Comparison of ENCODE assay signal across 10 mouse cellular contexts in the genomic region with DNA sequence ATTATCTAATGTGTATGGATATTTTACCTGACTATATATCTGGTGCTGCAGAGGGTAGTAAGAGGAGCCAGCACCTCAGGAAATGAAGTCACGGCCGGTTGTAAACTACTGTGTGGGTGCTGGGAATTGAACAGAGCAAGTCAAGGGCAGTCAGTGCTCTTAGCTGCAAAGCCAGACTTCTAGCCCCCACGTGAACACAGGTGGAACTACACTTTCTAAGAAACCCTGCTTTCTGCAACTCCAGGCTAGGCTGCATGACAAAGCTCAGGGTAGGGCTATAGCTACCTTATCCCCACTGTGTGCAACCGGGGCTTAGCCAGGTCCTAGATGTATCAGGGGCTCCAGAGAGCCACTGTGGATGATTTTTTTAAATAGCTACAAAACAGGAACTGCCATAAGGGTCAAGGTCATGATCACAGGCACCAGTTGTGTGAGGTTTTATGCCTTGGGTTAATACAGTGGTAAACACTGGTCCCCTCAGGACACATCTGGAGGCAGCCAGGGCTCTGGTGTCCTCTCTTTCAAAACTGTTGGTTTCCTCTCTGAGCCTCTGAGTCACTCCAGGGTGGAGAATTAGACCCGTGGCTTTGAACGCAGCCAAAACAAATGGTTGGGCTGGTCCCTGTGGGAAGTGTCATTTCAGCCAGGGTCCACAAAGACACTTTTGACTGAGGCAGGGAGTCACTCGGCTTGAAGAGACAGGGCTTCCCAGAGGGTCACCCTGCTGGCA.
DNase-seq lines count a peak whose midpoint lies in the region; ATAC-seq lines count a peak whose summit lies in the region.
"Had no signal": no experiment of that assay in that cellular context is flagged by ENCODE, and none has a peak within 500 bp of the region (broad histone marks: within the 10 kb centered on the region; RNA-seq: fewer than 3 reads in every experiment).

No protein-coding gene starts in this region.

- no peak overlapping the region for H3K9ac ChIP-seq in kidney, embryonic 16.5 days (replicated peaks; ENCODE audit: low read length)
- no peak overlapping the region for H3K9ac ChIP-seq in hindbrain, embryonic 13.5 days
- H3K9ac ChIP-seq: hindbrain, embryonic 12.5 days; neural tube, embryonic 12.5 days had no signal

- H3K27ac ChIP-seq in kidney, embryonic 16.5 days (ENCODE audit: low read length), result no peak overlapping the region
- no peak overlapping the region for H3K27ac ChIP-seq in hindbrain, embryonic 13.5 days
- H3K27ac ChIP-seq: hindbrain, embryonic 12.5 days; neural tube, embryonic 12.5 days had no signal

- H3K27me3 ChIP-seq in kidney, embryonic 16.5 days (ENCODE audit: insufficient read depth, low read length), result no peaks in the 10 kb centered on the region
- 0 out of 2 replicates have a peak, but pooled peaks cover 3% of the 10 kb centered on the region for H3K27me3 ChIP-seq in hindbrain, embryonic 13.5 days
- H3K27me3 ChIP-seq: hindbrain, embryonic 12.5 days; neural tube, embryonic 12.5 days had no signal

- peak; percentile 25 for DNase-seq in kidney, postnatal 14 days
- DNase-seq in ES-CJ7 (ENCODE audit: low read depth, low spot score), result peak; percentile 67
- DNase-seq in adipocyte (ENCODE audit: low spot score), result peak; percentile 53
- no peak for DNase-seq in layer of hippocampus, adult 9-10 months (ENCODE audit: low spot score)

- no peak overlapping the region for H3K4me3 ChIP-seq in kidney, embryonic 16.5 days (ENCODE audit: low read length)
- H3K4me3 ChIP-seq in hindbrain, embryonic 13.5 days, result no peak overlapping the region
- H3K4me3 ChIP-seq: hindbrain, embryonic 12.5 days; neural tube, embryonic 12.5 days had no signal

- H3K4me2 ChIP-seq in kidney, embryonic 16.5 days (replicated peaks; ENCODE audit: low read depth, low read length), result no peak overlapping the region
- no peak overlapping the region for H3K4me2 ChIP-seq in hindbrain, embryonic 13.5 days
- H3K4me2 ChIP-seq: hindbrain, embryonic 12.5 days; neural tube, embryonic 12.5 days had no signal

- 27% methylated on average over 7 of the region's 7 CpGs for WGBS in kidney, embryonic 16.5 days
- WGBS in hindbrain, embryonic 13.5 days, result 38% methylated on average over 7 of the region's 7 CpGs

- H3K9me3 ChIP-seq in kidney, embryonic 16.5 days (ENCODE audit: low read length), result no peaks in the 10 kb centered on the region
- H3K9me3 ChIP-seq in hindbrain, embryonic 13.5 days, result no peaks in the 10 kb centered on the region
- H3K9me3 ChIP-seq: hindbrain, embryonic 12.5 days; neural tube, embryonic 12.5 days had no signal

- peaks cover 21% of the 10 kb centered on the region for H3K4me1 ChIP-seq in kidney, embryonic 16.5 days (ENCODE audit: insufficient read depth, low read length)
- peaks cover 38% of the 10 kb centered on the region for H3K4me1 ChIP-seq in hindbrain, embryonic 13.5 days (replicated peaks)

- H3K36me3 ChIP-seq in kidney, embryonic 16.5 days (ENCODE audit: insufficient read depth, low read length), result no peaks in the 10 kb centered on the region
- H3K36me3 ChIP-seq in hindbrain, embryonic 13.5 days, result no peaks in the 10 kb centered on the region
- H3K36me3 ChIP-seq: hindbrain, embryonic 12.5 days; neural tube, embryonic 12.5 days had no signal

- ATAC-seq in kidney, embryonic 16.5 days (ENCODE audit: low FRiP score, low TSS enrichment), result no peak
- ATAC-seq in granulocyte monocyte progenitor cell, adult 5-6 weeks (replicated peaks; ENCODE audit: poor library complexity, severe bottlenecking), result peak; percentile 79
- no peak for ATAC-seq in hindbrain, embryonic 13.5 days (ENCODE audit: low FRiP score)
- no peak for ATAC-seq in monocyte, adult 5-6 weeks (replicated peaks; ENCODE audit: insufficient number of reproducible peaks, low FRiP score, low TSS enrichment, poor library complexity, severe bottlenecking)
